25 mouse cellular contexts compared by ENCODE assay signal in genomic region chr4:105838335-105838734, GRCm38 (mm10). TPM values are rescaled to one million over a fixed set of nuclear protein-coding genes. Genes with fewer than 3 reads are reported as not detected.
"Had no signal": no experiment of that assay in that cellular context is flagged by ENCODE, and none has a peak within 500 bp of the region (broad histone marks: within the 10 kb centered on the region; RNA-seq: fewer than 3 reads in every experiment).

No protein-coding gene starts in this region.

- H3K4me1 ChIP-seq: lung, embryonic 15.5 days; megakaryocyte, embryonic 14.5 days; midbrain, embryonic 12.5 days; neural tube, embryonic 12.5 days; stomach, embryonic 15.5 days had no signal

- H3K27ac ChIP-seq: lung, embryonic 15.5 days; macrophage; midbrain, embryonic 12.5 days; neural tube, embryonic 12.5 days; stomach, embryonic 15.5 days; stomach, postnatal 0 days had no signal

- H3K27me3 ChIP-seq: lung, embryonic 15.5 days; megakaryocyte, embryonic 14.5 days; midbrain, embryonic 12.5 days; neural tube, embryonic 12.5 days; stomach, embryonic 15.5 days had no signal

- H3K9ac ChIP-seq: liver, postnatal 0 days; lung, embryonic 15.5 days; midbrain, embryonic 12.5 days; neural tube, embryonic 12.5 days; stomach, embryonic 15.5 days had no signal

- H3K36me3 ChIP-seq: lung, embryonic 15.5 days; midbrain, embryonic 12.5 days; neural tube, embryonic 12.5 days; stomach, embryonic 15.5 days had no signal

- DNase-seq: liver, postnatal 0 days; lung, adult 2 months; lung, postnatal 14 days; lung, postnatal 36 days; midbrain, embryonic 14.5 days; right cerebral cortex, postnatal 14 days; thymus, adult 2 months; thymus, postnatal 25 days; thymus, postnatal 4 days had no signal

- ATAC-seq: liver, postnatal 0 days; lung, postnatal 0 days; midbrain, embryonic 16.5 days had no signal

- H3K4me2 ChIP-seq: lung, embryonic 15.5 days; midbrain, embryonic 12.5 days; neural tube, embryonic 12.5 days; stomach, embryonic 15.5 days had no signal

- H3K9me3 ChIP-seq: lung, embryonic 15.5 days; midbrain, embryonic 12.5 days; neural tube, embryonic 12.5 days; stomach, embryonic 15.5 days had no signal

- H3K4me3 ChIP-seq: lung, embryonic 15.5 days; megakaryocyte, embryonic 14.5 days; midbrain, embryonic 12.5 days; neural tube, embryonic 12.5 days; stomach, embryonic 15.5 days had no signal

RNA-seq across cellular contexts. Expression of gene Gm12728, which starts 48.7 kb away (rescaled TPM):
- total RNA-seq: megakaryocyte progenitor cell, adult 5-6 weeks; monocyte, adult 5-6 weeks; neutrophil, adult 5-6 weeks had no signal
- polyA plus RNA-seq: liver, postnatal 0 days; lung, adult 2 months; lung, embryonic 15.5 days; lung, postnatal 0 days; macrophage; midbrain, embryonic 12.5 days; midbrain, embryonic 14.5 days; midbrain, embryonic 16.5 days; neural tube, embryonic 12.5 days; neural tube, embryonic 14.5 days; spleen, adult 2 months; testis, adult 2 months; thymus, adult 2 months; urinary bladder, adult 2 months had no signal
